Mouse (Mus musculus) midbrain, embryonic 16.5 days (tissue): ENCODE measurements at regions not wholly inside any gene's neighbourhood (a gene's known extent, or its start where the extent isn't known, plus 50 kb on each side); places are given as distances from the start of the nearest gene placed in this dataset.

ENCODE experiments used
- ATAC-seq: fragments of 200-750 bp; cut with Nextera tagmentation; 2 replicates; pipeline ENCODE4 v1.8.0; 2017; ENCODE audit warnings: moderate TSS enrichment
- H3K27ac ChIP-seq: fragments of 300-500 bp; sonication (generic); 2 replicates; pipeline ENCODE4 v1.5.1; 2014; ENCODE audit warnings: mild to moderate bottlenecking, low read length, mixed read lengths
- H3K27me3 ChIP-seq: fragments of 300-500 bp; sonication (generic); 2 replicates; pipeline ENCODE4 v1.6.1; 2014; ENCODE audit warnings: low read depth, low read length, mixed read lengths; ENCODE audit not compliant: control insufficient read depth, insufficient read depth
- H3K36me3 ChIP-seq: fragments of 300-500 bp; sonication (generic); 2 replicates; pipeline ENCODE4 v1.6.1; 2014; ENCODE audit warnings: mild to moderate bottlenecking, low read length, moderate library complexity, mixed read lengths; ENCODE audit not compliant: control insufficient read depth, insufficient read depth
- H3K4me1 ChIP-seq: fragments of 300-500 bp; sonication (generic); 2 replicates; pipeline ENCODE4 v1.6.1; 2014; ENCODE audit warnings: mild to moderate bottlenecking, low read length, mixed read lengths; ENCODE audit not compliant: control insufficient read depth, insufficient read depth
- H3K4me2 ChIP-seq: fragments of 300-500 bp; sonication (generic); 2 replicates; pipeline ENCODE4 v1.6.1; 2014; ENCODE audit warnings: mild to moderate bottlenecking, low read length, mixed read lengths
- H3K4me3 ChIP-seq: fragments of 300-500 bp; sonication (generic); 2 replicates; pipeline ENCODE4 v1.5.1; 2014; ENCODE audit warnings: low read depth, mild to moderate bottlenecking, low read length, moderate library complexity, mixed read lengths
- H3K9ac ChIP-seq: fragments of 300-500 bp; sonication (generic); 2 replicates; pipeline ENCODE4 v1.6.1; 2014; ENCODE audit warnings: low read depth, low read length, mixed read lengths
- H3K9me3 ChIP-seq: fragments of 300-500 bp; sonication (generic); replicated peaks from 2 replicates; pipeline ENCODE4 v1.6.1; 2014; ENCODE audit warnings: mild to moderate bottlenecking, low read length, mixed read lengths; ENCODE audit not compliant: control insufficient read depth, poor library complexity, severe bottlenecking
- WGBS: fragments of 180-500 bp; shearing (Covaris S2); extraction: QIAGEN DNeasy Blood & Tissue Kit; methylation state at CpG from one replicate; pipeline ENCODE4 v1.1.7; 2014; 5-methylcytosine and 5-hydroxymethylcytosine counted together

DNA sequence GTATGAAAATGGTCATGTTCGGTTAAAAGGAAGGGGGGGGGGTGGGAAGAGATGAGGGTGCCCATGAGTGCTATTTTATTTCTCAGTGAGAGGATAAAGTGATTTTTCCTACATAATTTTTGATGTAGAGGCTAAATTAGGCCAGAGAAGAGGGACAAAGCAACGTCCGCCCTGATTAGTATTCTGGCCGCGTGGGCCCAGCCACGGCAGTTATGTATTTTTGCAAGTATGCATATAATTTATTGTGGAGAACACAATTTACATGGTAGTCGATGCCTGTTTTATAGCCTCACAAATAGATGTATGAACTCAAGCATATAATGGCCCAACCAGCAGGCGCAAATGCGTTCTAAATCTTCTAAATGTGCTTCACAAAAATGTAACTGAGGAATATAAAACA, 132.8 kb downstream of the Mrm1 start:
- ATAC-seq = no peak
- Histone ChIP-seq H3K4me3 (no peak overlapping the region), H3K9me3 (no peaks in the 10 kb centered on the region), H3K27ac (no peak overlapping the region; the same call in 1 of the 2 replicates), H3K27me3 (peaks cover 5% of the 10 kb centered on the region; the same call in 1 of the 2 replicates), H3K4me1 (peaks cover 12% of the 10 kb centered on the region), H3K9ac (no peak overlapping the region), H3K4me2 (no peak overlapping the region), H3K36me3 (no peaks in the 10 kb centered on the region)
- 60% methylated on average over 9 of the region's 9 CpGs for WGBS

DNA sequence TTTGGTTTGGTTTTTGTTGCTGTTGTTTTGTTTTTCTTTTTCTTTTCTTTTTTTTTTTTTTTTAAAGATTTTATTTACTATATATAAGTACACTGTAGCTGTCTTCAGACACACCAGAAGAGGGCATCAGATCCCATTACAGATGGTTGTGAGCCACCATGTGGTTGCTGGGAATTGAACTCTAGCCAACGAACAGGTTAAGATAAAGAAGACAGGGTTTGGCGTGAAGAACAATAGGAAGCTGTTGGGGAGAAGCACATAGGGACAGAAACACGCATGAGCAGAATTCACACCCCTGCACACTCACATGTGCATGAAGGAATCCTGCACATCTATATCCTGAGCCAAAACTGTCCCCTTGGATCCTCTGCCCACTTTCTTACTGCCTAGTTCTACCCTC, 135.0 kb downstream of the Mrm1 start:
- no peak overlapping the region for H3K27ac ChIP-seq
- H3K9ac ChIP-seq = no peak overlapping the region
- no peak overlapping the region for H3K4me2 ChIP-seq
- H3K36me3 ChIP-seq = no peaks in the 10 kb centered on the region
- no peak for ATAC-seq
- 77% methylated on average over 3 of the region's 3 CpGs for WGBS
- H3K4me1 ChIP-seq = no peaks in the 10 kb centered on the region; the same call in 1 of the 2 replicates
- H3K9me3 ChIP-seq = no peaks in the 10 kb centered on the region
- peaks cover 16% of the 10 kb centered on the region for H3K27me3 ChIP-seq
- H3K4me3 ChIP-seq = no peak overlapping the region

DNA sequence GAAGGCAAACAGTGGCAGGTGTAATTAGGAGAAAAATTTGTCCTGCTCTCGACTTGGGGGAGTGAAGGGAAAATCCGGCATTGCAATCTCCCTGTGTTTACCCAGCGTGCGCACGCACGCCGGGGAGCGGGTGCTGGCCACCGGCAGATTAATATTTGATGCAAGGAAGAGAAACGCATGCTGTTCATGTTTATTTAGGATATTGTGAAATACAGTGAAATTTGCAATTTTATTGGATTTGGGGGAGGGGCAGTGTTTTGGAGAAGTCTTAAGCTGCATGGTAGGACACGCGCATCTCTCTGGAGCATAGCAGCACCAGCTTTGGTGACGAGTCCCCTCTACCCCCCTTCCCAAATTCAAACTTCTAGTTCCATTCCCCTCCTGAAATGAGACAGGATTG, 136.4 kb downstream of the Mrm1 start:
- H3K27me3 ChIP-seq = peaks cover 16% of the 10 kb centered on the region

DNA sequence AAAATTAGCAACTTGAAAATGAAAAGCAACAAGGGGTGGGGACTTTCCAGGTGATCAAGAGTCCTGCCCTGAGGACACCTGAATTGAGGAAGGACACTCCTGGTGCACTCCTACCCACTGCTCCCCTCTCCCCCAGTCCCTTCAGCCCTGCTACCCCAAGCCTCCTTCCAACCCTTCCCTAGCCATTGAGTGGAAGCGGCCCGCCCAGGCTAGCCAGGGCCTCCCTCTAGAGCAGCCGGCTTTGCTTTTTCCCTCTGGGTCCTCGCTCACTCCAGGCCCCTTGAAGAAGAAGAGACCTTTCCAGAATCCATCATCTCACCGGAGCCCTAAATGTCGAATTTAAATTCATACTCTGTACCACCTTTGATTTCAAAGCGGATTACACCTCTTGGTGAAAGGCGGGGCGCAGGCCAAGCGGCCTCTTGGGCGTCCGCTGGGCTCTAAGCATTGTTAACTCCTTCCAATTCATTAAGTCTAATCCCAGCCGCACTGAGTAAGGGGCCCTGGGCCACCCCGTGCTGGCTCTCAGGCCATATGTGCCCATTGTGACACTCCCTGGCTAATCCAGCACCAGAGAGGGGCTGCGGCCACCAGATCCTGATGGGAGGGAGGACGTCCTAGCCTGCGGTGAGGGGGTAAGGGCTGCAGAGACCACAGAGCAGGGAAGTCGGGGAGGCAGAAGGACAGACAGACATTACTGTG, 142.8 kb downstream of the Mrm1 start:
- Histone ChIP-seq H3K4me1 (no peaks in the 10 kb centered on the region), H3K9ac (no peak overlapping the region), H3K4me2 (no peak overlapping the region), H3K27ac (no peak overlapping the region), H3K27me3 (peaks cover 22% of the 10 kb centered on the region), H3K4me3 (no peak overlapping the region), H3K9me3 (no peaks in the 10 kb centered on the region), H3K36me3 (no peaks in the 10 kb centered on the region)
- WGBS = 5% methylated on average over 18 of the region's 18 CpGs
- peak; percentile 56; the same call in 1 of the 2 replicates for ATAC-seq

More for the DNA sequence above, 136.4 kb downstream of the Mrm1 start:
- 62% methylated on average over 13 of the region's 13 CpGs for WGBS
- no peak overlapping the region for H3K4me2 ChIP-seq
- H3K4me1 ChIP-seq = no peaks in the 10 kb centered on the region; the same call in 1 of the 2 replicates
- H3K9me3 ChIP-seq = no peaks in the 10 kb centered on the region
- H3K9ac ChIP-seq = no peak overlapping the region
- H3K36me3 ChIP-seq = no peaks in the 10 kb centered on the region
- no peak overlapping the region for H3K27ac ChIP-seq
- ATAC-seq = no peak
- H3K4me3 ChIP-seq = no peak overlapping the region

DNA sequence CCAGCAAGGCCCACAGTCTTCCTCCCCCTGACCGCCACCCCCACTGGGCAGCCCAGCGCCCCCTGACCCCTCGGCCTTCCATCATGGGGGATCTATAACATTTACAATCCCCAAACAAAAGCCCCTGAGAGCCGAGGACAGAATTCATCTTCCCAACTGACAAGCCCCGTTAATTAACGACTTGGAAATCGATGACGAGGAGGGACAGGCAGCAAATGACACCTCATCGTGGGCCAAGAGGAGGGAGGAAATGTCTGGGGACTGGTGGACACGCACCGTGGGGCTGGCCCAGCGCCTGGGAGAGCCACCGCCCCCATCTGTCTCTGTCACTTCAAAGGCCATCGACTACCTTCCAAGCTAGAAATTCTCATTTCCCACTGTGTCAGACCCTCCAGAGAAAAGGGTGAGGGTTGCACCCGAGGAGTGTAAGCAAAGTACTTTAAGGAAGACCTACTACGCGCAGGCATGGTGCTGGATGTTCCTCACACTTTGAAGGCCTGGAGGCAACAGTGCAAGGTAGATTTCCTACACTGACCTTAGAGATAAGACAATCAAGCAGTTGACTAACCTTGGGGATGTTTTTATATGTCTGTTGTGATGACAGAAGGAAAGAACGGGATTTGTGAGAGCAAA, 146.4 kb downstream of the Mrm1 start:
- no peak for ATAC-seq
- no peak overlapping the region for H3K27ac ChIP-seq
- H3K27me3 ChIP-seq = peaks cover 11% of the 10 kb centered on the region
- H3K9me3 ChIP-seq = no peaks in the 10 kb centered on the region
- H3K36me3 ChIP-seq = no peaks in the 10 kb centered on the region
- 59% methylated on average over 18 of the region's 18 CpGs for WGBS
- H3K4me3 ChIP-seq = no peak overlapping the region
- H3K4me1 ChIP-seq = no peaks in the 10 kb centered on the region
- no peak overlapping the region for H3K4me2 ChIP-seq
- H3K9ac ChIP-seq = no peak overlapping the region

DNA sequence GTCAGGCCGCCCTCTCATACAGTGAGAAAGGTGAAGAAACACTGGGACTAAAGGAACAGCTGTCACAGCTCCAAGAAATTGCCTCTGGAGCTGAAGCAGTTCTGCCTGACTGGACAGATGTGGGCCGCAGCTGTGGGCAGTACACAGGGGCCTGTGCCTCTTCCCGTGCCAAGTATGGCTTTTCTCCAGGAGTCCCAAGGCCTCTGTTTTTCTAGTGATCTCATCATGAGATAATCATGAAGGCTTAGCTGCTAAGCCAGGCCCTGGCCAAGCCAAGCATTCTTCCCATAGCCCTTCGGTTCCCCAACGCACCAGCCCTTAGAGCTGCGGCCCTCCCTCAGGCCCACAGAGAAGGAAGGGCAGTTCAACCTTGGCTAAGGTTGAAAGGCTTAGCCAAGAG, 146.2 kb upstream of the Lhx1 start:
- WGBS = 75% methylated on average over 6 of the region's 6 CpGs
- ATAC-seq = no peak
- Histone ChIP-seq H3K4me1 (no peaks in the 10 kb centered on the region), H3K9ac (no peak overlapping the region), H3K36me3 (no peaks in the 10 kb centered on the region), H3K27me3 (peaks cover 8% of the 10 kb centered on the region), H3K4me2 (no peak overlapping the region), H3K27ac (no peak overlapping the region), H3K4me3 (no peak overlapping the region), H3K9me3 (no peaks in the 10 kb centered on the region)

DNA sequence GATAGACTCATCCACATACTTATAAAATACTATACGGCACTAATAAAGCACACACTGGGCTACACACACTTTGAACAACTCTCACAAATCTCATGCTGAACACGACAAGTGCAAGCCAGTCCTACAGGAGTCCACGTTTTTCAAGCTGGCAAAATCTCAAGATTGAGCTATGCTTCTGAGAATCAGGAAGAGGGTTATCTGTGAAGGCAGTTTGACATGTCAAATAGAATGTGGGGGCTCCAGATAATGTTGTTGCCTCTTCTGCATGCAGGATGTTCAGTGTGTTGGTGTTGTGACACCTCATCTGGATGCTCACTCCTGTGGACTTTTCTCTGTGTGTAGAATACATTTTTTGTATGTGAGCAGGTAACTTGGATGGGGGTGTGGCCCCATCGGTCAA, 142.4 kb upstream of the Lhx1 start:
- WGBS = 81% methylated on average over 4 of the region's 4 CpGs
- no peaks in the 10 kb centered on the region for H3K36me3 ChIP-seq
- no peaks in the 10 kb centered on the region for H3K9me3 ChIP-seq
- H3K4me3 ChIP-seq = no peak overlapping the region
- ATAC-seq = no peak
- H3K27me3 ChIP-seq = 0 out of 2 replicates have a peak, but pooled peaks cover under 1% of the 10 kb centered on the region
- no peak overlapping the region for H3K9ac ChIP-seq
- no peak overlapping the region for H3K27ac ChIP-seq
- H3K4me2 ChIP-seq = no peak overlapping the region
- H3K4me1 ChIP-seq = no peaks in the 10 kb centered on the region

DNA sequence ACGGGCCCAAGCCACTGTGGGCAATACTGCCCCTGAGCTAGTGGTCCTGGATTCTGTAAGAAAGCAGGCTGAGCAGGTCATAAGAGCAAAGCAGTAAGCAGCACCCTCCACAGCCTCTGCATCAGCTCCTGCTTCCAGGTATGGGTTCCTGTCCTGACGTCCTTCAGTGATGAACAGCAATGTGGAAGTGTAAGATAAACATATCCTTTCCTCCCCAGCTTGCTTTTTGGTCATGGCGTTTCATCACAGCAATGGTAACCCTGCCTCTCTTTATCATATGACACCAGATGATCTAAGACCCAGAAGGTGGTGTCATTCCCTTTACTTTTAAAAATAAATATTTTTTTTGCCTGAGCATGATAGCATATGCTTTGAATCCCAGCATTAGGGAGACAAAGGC, 138.9 kb upstream of the Lhx1 start:
- H3K9ac ChIP-seq = no peak overlapping the region
- H3K4me3 ChIP-seq = no peak overlapping the region
- ATAC-seq = no peak
- WGBS = 75% methylated on average over 3 of the region's 3 CpGs
- no peaks in the 10 kb centered on the region for H3K36me3 ChIP-seq
- H3K4me1 ChIP-seq = peaks cover 10% of the 10 kb centered on the region
- H3K9me3 ChIP-seq = no peaks in the 10 kb centered on the region
- no peak overlapping the region for H3K27ac ChIP-seq
- no peak overlapping the region for H3K4me2 ChIP-seq
- H3K27me3 ChIP-seq = peaks cover 3% of the 10 kb centered on the region; the same call in 1 of the 2 replicates

DNA sequence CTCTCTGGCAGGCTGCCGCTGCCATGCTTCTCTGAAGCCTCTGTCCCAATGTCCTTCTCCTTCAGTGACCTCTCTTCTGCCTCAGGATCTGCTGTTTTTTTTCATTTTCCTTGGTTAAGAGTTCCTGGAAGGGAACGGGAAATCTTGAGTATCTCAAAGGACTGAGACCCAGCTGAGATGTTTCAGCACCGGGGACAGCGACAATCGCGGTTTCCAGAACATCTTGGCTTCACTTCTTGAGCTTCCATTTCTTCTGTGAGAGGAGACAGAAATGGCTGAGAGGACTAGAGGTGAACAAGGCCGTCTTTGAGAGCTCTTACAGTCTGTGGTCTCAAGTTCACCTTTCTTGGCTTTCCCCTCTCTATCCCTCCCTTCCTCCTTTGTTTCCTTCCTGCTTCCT, 136.6 kb upstream of the Lhx1 start:
- no peak overlapping the region for H3K9ac ChIP-seq
- no peak overlapping the region for H3K27ac ChIP-seq
- H3K4me1 ChIP-seq = peaks cover 10% of the 10 kb centered on the region
- WGBS = 22% methylated on average over 7 of the region's 7 CpGs
- no peak overlapping the region for H3K4me2 ChIP-seq
- no peak for ATAC-seq
- H3K9me3 ChIP-seq = no peaks in the 10 kb centered on the region
- peaks cover 3% of the 10 kb centered on the region; the same call in 1 of the 2 replicates for H3K27me3 ChIP-seq
- H3K36me3 ChIP-seq = no peaks in the 10 kb centered on the region
- H3K4me3 ChIP-seq = no peak overlapping the region
